Mouse (Mus musculus): ENCODE measurements around the gene Stn1.

GRCm38 (mm10) chr19:47524905-47525304 is 12.4 kb downstream of the Stn1 start:
- no peak for TF ChIP-seq CTCF (IDR thresholded peaks at IDR 0.05; ENCODE audit: low read depth)
- no peak for TF ChIP-seq EP300 (IDR thresholded peaks at IDR 0.05; ENCODE audit: low read depth)

All from liver, embryonic 14.5 days (tissue).